Mouse (Mus musculus) mouse trophoblast stem cell (cell line): ENCODE measurements around the gene Retnlb.
"Not testable (repeated sequence)": the region's sequence is repeated elsewhere in the genome, so short reads cannot be mapped to it uniquely, and the experiment has no call there.

Experiments
- in situ Hi-C, 2 experiments: fragments of 300-500 bp; cut with MseI, MboI; formaldehyde crosslinking; loops; 2 replicates in 1 of 2; 3 replicates in 1 of 2; pipeline ENCODE4 v1.15.1; 2025

Retnlb gene

DNA sequence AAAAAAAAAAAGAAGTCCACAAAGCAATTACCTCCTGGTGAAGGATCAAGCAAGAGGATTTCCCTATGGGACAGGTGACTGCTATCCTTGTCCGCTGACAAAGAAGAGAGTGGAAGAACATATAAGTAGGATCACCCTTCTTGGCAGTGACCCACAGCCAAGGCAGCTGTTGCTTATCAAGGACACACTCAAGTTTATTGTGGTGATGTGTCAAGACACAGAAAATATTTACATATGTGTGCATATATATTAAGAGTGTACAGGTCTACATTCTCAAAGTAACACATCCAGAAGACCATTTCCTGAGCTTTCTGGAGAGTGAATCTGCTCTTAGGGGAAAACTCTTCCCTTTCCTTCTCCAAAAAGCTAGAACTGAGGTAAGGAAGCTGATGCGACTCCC, at the start of gene Retnlb:
TSS of gene Retnlb (plus strand) at position 162 of the 400 bp plus-strand sequence.
- in situ Hi-C loops, result no loop called here

GRCm38 (mm10) chr16:48769183-48769582, 47.5 kb upstream of the Retnlb start:
- in situ Hi-C loops, result no loop called here

GRCm38 (mm10) chr16:48771971-48772445, 44.6 kb upstream of the Retnlb start, which contains the start of gene Trat1:
Gene Trat1, minus strand, starts transcription at chr16:48772021.
- in situ Hi-C loops, result no loop called here

DNA sequence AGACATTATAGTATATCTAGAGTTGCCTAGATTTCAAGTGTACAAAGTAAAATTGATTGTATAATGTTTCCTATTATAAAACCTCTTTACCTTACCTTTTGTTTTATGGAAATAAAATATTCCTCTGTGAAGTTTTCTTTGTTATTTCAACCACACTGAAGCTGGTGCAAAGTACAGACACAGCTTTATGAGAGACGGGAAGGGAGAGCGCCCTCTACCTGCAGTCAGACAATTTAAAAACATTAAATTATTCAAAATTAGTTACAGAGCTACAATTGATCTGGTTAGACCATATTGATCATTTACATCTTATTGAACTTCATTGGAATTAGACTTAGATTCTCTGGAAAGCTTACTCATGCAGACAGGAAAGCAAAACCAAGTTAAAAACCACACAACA, 39.4 kb upstream of the Retnlb start:
- in situ Hi-C loops, result no loop called here

- in situ Hi-C loops, result no loop called here
Observed at GRCm38 (mm10) chr16:48786258-48786657, 30.4 kb upstream of the Retnlb start.

- in situ Hi-C loops, result no loop called here
Observed at GRCm38 (mm10) chr16:48788704-48789185, 27.9 kb upstream of the Retnlb start.

DNA sequence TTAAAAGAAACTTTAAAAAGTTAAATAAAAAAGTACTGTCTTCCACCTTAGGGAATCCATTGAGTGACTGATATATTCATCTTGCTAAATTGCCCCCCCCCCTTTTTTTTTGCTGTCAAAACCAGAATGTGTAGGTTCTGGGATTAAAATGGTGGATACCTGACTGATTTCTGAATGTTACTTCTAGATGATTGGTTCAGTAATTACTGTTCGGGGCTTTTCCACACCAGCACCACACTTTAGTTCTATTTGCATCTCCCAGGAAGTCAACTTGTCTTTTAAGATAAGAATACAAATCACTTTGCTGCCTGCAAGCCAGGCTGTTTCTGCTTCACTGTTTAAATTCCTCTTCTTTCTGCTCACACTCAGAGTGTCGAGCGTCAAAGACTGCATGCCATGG, 18.4 kb upstream of the Retnlb start:
- in situ Hi-C loops, result no loop called here

GRCm38 (mm10) chr16:48799470-48799869, 17.2 kb upstream of the Retnlb start:
- in situ Hi-C loops, result no loop called here

DNA sequence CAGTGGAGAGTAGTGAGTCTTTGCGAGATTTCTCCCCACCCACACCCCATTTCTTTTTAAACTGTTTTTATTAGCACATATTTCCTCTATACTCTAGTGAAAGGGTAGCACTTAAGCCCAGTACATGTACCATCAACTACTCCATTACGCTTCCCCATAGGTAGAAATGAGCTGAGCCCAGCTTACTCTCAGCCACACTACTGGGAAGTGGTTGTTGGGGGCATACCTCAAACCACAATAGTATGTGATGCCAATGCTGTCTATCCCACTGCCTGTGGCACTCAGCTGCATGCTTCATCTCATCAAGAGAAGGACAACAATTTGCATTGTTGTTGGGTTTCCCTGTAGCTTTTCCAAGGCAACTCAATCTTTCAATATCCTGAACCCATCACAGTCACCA, 15.8 kb upstream of the Retnlb start:
- in situ Hi-C loops, result no loop called here

DNA sequence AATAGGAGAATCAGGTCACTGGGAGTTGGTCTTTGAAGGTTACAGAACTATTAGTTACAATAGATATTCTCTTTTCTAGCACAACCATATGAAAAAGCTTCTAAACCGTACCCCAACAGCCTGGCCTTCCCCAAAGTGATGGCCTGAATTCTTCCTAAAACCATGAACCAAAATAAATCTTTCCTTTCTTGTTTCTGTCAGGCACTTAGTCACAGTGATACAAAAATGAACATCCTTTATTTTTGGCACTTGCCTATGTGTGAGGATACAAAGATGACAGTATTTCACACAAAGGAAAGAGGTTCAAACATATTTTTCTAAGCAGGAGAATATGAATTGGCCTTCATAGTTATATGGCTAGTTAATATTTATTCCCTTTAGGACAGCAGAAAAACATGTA, 11.2 kb upstream of the Retnlb start:
- in situ Hi-C loops, result no loop called here

- in situ Hi-C loops, result no loop called here
Observed at GRCm38 (mm10) chr16:48806521-48806920, 10.1 kb upstream of the Retnlb start.

DNA sequence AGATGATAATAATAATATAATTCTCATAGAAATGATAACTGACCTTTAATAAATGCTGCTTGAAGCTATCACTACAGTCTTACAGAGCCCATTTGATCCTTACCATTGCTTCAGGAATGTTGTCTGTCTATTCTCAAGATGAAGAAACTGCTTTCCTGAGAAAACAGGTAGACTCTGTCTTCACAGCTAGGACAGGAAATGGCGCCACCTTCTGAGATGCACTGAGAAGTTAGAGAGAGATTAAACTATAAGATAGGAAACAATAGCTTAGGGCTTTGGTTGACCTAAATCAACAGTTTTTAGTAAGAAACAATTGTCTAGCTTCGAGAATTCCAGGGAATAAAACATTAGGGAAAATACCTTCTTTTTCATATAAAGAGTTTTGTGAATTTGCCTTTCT, 7.3 kb upstream of the Retnlb start:
- in situ Hi-C loops, result no loop called here

DNA sequence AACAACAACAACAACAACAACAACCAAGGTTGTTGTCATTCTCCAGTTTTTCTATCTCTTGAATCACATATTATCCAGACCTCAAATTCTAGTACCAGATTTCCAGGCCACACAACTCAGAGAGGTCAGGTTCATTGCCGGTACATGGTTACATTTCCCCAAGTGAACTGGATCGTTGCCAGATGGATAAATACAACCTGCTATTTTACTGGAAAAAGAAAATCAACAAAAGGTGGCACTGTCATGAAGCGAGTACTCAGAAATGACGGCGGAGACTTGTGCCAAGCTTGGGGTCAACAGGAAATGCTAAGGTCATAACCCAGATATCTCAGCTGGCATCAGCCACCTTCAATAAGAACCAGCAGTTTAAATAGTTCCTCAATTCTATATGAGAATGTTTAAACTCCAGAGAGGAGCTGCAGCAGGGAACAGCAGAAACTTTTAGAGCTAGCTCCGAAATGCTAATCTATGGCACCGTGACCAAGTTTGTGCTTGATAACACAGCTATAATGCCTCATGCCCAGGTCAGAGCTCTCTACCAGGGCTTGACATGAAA, 4.7 kb upstream of the Retnlb start:
- in situ Hi-C loops, result no loop called here

DNA sequence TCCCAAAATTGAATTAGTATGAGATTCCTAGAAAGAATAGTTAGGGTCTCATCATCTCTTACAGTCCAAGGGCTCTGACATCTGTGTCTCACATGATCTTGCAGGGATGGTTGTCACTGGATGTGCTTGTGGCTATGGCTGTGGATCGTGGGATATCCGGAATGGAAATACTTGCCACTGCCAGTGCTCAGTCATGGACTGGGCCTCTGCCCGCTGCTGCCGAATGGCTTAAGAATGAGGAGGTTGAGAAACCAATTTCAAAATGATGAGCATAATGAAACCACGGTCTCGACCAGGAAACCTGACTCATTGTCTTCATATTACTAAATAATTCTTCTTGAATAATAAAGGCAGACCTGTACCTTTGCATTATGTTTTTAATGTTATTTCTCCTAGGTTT, 1.9 kb downstream of the Retnlb start:
- in situ Hi-C loops, result no loop called here

DNA sequence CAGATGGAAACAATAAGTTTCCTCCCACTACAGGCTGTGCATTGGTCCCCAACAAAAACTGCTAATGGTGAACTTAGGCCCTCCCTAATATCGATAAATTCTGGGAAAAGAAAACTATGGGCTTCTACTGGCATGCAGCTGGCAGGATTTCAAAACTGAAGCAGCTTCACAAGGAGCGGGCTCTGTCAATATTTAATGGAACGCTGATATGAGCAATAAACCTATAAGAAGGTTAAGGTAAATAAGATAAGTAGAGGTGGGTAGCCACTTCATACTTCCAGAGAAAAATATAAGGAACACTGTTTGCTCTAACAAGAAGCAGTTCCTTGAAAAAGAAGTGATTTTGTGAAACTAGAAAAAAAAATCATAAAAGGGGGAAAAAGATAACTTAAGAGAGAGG, 9.8 kb downstream of the Retnlb start:
- in situ Hi-C loops, result no loop called here

DNA sequence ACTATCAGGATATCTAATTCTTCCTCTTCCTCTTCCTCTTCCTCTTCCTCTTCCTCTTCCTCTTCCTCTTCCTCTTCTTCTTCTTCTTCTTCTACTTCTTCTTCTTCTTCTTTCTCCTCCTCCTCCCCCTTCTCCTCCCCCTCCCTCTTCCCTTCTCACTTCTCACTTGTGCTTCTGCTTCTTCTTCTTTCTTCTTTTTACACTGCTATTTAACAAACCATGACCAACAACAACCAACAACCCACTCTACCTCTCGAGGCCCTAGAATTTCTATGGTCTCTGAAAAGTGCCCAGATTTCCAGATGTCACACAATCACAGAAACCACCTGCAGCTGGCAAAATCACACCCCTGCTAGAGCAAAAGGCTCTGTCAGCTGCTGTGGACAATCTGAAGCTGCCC, 11.0 kb downstream of the Retnlb start:
- in situ Hi-C loops, result no loop called here

- in situ Hi-C loops, result no loop called here
Observed at GRCm38 (mm10) chr16:48829060-48829459, 12.4 kb downstream of the Retnlb start.

- in situ Hi-C loops, result no loop called here
Observed at GRCm38 (mm10) chr16:48832055-48832454, 15.4 kb downstream of the Retnlb start.

GRCm38 (mm10) chr16:48833626-48834025, 17.0 kb downstream of the Retnlb start:
- in situ Hi-C loops, result not testable (repeated sequence)

GRCm38 (mm10) chr16:48842266-48842665, 25.6 kb downstream of the Retnlb start, which contains the start of gene Retnla:
Gene Retnla, plus strand, starts transcription at chr16:48842551.
- in situ Hi-C loops, result no loop called here

GRCm38 (mm10) chr16:48843671-48844386, 27.2 kb downstream of the Retnlb start:
- in situ Hi-C loops, result no loop called here

DNA sequence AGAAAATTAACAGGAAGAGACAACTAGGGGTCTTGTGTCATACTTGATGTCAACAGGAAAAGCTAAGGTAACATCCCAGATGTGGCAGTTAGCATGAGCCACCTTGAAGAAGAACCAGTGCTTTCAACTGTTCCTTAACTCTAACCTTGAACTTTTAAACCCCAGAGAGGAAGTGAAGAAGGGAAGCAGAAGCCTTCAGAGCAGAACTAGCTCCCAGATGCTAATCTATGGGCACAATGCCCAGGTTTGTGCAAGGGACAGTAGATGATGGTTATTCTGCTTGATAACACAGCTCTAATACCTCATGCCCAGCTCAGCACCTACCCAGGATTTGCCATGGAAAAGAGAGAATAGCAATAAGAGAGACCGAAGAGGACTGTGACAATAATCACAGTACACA, 48.3 kb downstream of the Retnlb start:
- in situ Hi-C loops, result not testable (repeated sequence)

- in situ Hi-C loops, result no loop called here
Observed at GRCm38 (mm10) chr16:48867690-48868089, 51.0 kb downstream of the Retnlb start.
